Mouse (Mus musculus) stomach, embryonic 14.5 days (tissue): ENCODE data around the gene Dgka. TPM values are rescaled to one million over a fixed set of nuclear protein-coding genes. Genes with fewer than 3 reads are reported as not detected.
A peak's percentile ranks its signal among the peaks of the same experiment; 100 is the strongest.

ENCODE experiments used
- ATAC-seq: fragments of 200-750 bp; cut with Nextera tagmentation; 2 replicates; pipeline ENCODE4 v1.8.0; 2017; ENCODE audit warnings: low read depth, moderate TSS enrichment; ENCODE audit not compliant: insufficient number of reproducible peaks, insufficient read depth, low FRiP score
- H3K27ac ChIP-seq: fragments of 300-500 bp; sonication (generic); 2 replicates; pipeline ENCODE4 v1.5.1; 2014; ENCODE audit warnings: mild to moderate bottlenecking, low read length, moderate library complexity, mixed read lengths
- H3K27me3 ChIP-seq: fragments of 300-500 bp; sonication (generic); 2 replicates; pipeline ENCODE4 v1.6.1; 2014; ENCODE audit warnings: low read length, control low read depth, mixed read lengths; ENCODE audit not compliant: control insufficient read depth, insufficient read depth
- H3K36me3 ChIP-seq: fragments of 300-500 bp; sonication (generic); 2 replicates; pipeline ENCODE4 v1.6.1; 2014; ENCODE audit warnings: mild to moderate bottlenecking, control low read depth, low read length, moderate library complexity, mixed read lengths; ENCODE audit not compliant: control insufficient read depth, insufficient read depth
- H3K4me1 ChIP-seq: fragments of 300-500 bp; sonication (generic); 2 replicates; pipeline ENCODE4 v1.6.1; 2014; ENCODE audit warnings: low read length, control low read depth, mixed read lengths; ENCODE audit not compliant: control insufficient read depth, insufficient read depth
- H3K4me2 ChIP-seq: fragments of 300-500 bp; sonication (generic); replicated peaks from 2 replicates; pipeline ENCODE4 v1.6.1; 2014; ENCODE audit warnings: low read depth, low read length, control low read depth
- H3K4me3 ChIP-seq: fragments of 300-500 bp; sonication (generic); 2 replicates; pipeline ENCODE4 v1.5.1; 2014; ENCODE audit warnings: low read depth, low read length, control low read depth
- H3K9ac ChIP-seq: fragments of 300-500 bp; sonication (generic); replicated peaks from 2 replicates; pipeline ENCODE4 v1.6.1; 2014; ENCODE audit warnings: low read depth, mild to moderate bottlenecking, control low read depth, low read length, moderate library complexity, mixed read lengths
- H3K9me3 ChIP-seq: fragments of 300-500 bp; sonication (generic); 2 replicates; pipeline ENCODE4 v1.6.1; 2016; ENCODE audit warnings: low read depth, low read length, control low read depth; ENCODE audit not compliant: control insufficient read depth
- WGBS: fragments of 180-500 bp; shearing (Covaris S2); extraction: QIAGEN DNeasy Blood & Tissue Kit; methylation state at CpG from one replicate; pipeline ENCODE4 v1.1.7; 2014; 5-methylcytosine and 5-hydroxymethylcytosine counted together
- polyA plus RNA-seq: library from polyadenylated mRNA; unstranded; fragments of >200 nt; fragmentation: Nextera tagmentation; extraction: Ambion mirVana; gene quantifications from 2 replicates; pipeline ENCODE4 v1.2.1, GENCODE M21; 2014

Gene Dgka
- polyA plus RNA-seq, 1 experiment from 2014 or later, result 17.9 TPM

- whole genome bisulfite sequencing, result 28% methylated on average over 5 of the region's 5 CpGs
Observed at GRCm38 (mm10) chr10:128773685-128774084, 29.0 kb upstream of the Dgka start.

GRCm38 (mm10) chr10:128772895-128773294, 28.2 kb upstream of the Dgka start:
- Histone ChIP-seq H3K27me3 (no peaks in the 10 kb centered on the region), H3K4me2 (no peak overlapping the region), H3K4me1 (no peaks in the 10 kb centered on the region), H3K36me3 (no peaks in the 10 kb centered on the region), H3K4me3 (no peak overlapping the region), H3K9ac (no peak overlapping the region), H3K27ac (no peak overlapping the region), H3K9me3 (no peaks in the 10 kb centered on the region)
- no peak for ATAC-seq
- 72% methylated on average over 2 of the region's 2 CpGs for WGBS

More at GRCm38 (mm10) chr10:128773685-128774084, 29.0 kb upstream of the Dgka start:
- Histone ChIP-seq H3K27me3 (no peaks in the 10 kb centered on the region), H3K36me3 (no peaks in the 10 kb centered on the region), H3K4me3 (no peak overlapping the region), H3K27ac (no peak overlapping the region), H3K4me1 (peaks cover 5% of the 10 kb centered on the region; the same call in 1 of the 2 replicates), H3K4me2 (no peak overlapping the region), H3K9me3 (no peaks in the 10 kb centered on the region), H3K9ac (no peak overlapping the region)
- ATAC-seq, result no peak

GRCm38 (mm10) chr10:128748252-128748864, 3.7 kb upstream of the Dgka start:
- Histone ChIP-seq H3K27ac (peak overlapping the region; percentile 97), H3K27me3 (no peaks in the 10 kb centered on the region), H3K4me1 (peaks cover 24% of the 10 kb centered on the region), H3K4me2 (peak overlapping the region; percentile 70), H3K9me3 (no peaks in the 10 kb centered on the region), H3K9ac (peak overlapping the region; percentile 74), H3K4me3 (peak overlapping the region; percentile 84), H3K36me3 (no peaks in the 10 kb centered on the region; the same call in 1 of the 2 replicates)
- ATAC-seq, result peak; percentile 86
- WGBS, result under 1% methylated on average over 37 of the region's 37 CpGs

GRCm38 (mm10) chr10:128747646-128748251, 3.1 kb upstream of the Dgka start, which contains the start of gene Pym1:
Gene Pym1, plus strand, starts transcription at chr10:128747889.
- Histone ChIP-seq H3K4me3 (peak within 1 kb of the TSS; percentile 84), H3K4me1 (peaks cover 29% of the 10 kb centered on the region), H3K4me2 (peak within 1 kb of the TSS; percentile 70), H3K27me3 (no peaks in the 10 kb centered on the region), H3K9me3 (no peaks in the 10 kb centered on the region), H3K36me3 (no peaks in the 10 kb centered on the region; the same call in 1 of the 2 replicates), H3K27ac (peak within 1 kb of the TSS; percentile 97), H3K9ac (peak within 1 kb of the TSS; percentile 74)
- WGBS, result under 1% methylated on average over 36 of the region's 36 CpGs
- peak; percentile 77 for ATAC-seq

- Histone ChIP-seq H3K9me3 (no peaks in the 10 kb centered on the region), H3K27ac (peak overlapping the region; percentile 97), H3K9ac (peak overlapping the region; percentile 74), H3K27me3 (no peaks in the 10 kb centered on the region), H3K4me3 (peak overlapping the region; percentile 84), H3K4me2 (peak overlapping the region; percentile 62), H3K4me1 (peaks cover 29% of the 10 kb centered on the region), H3K36me3 (no peaks in the 10 kb centered on the region; the same call in 1 of the 2 replicates)
- ATAC-seq, result no peak
- 42% methylated on average over 9 of the region's 9 CpGs for WGBS
Observed at GRCm38 (mm10) chr10:128746972-128747645, 2.5 kb upstream of the Dgka start.

- no peak overlapping the region for H3K4me3 ChIP-seq
Observed at GRCm38 (mm10) chr10:128745946-128746613, 1.4 kb upstream of the Dgka start.

GRCm38 (mm10) chr10:128744211-128744610, 444 bp downstream of the Dgka start:
- WGBS, result 28% methylated on average over 8 of the region's 8 CpGs
- no peak for ATAC-seq
- no peaks in the 10 kb centered on the region for H3K9me3 ChIP-seq
- peaks cover 20% of the 10 kb centered on the region for H3K4me1 ChIP-seq
- no peaks in the 10 kb centered on the region for H3K27me3 ChIP-seq
- peak overlapping the region; percentile 55; the same call in 1 of the 2 replicates for H3K27ac ChIP-seq
- H3K36me3 ChIP-seq, result no peaks in the 10 kb centered on the region
- peak overlapping the region; percentile 63 for H3K4me3 ChIP-seq
- peak overlapping the region; percentile 57 for H3K9ac ChIP-seq
- peak overlapping the region; percentile 86 for H3K4me2 ChIP-seq

More at GRCm38 (mm10) chr10:128745946-128746613, 1.4 kb upstream of the Dgka start:
- no peak for ATAC-seq
- Histone ChIP-seq H3K36me3 (no peaks in the 10 kb centered on the region), H3K27me3 (no peaks in the 10 kb centered on the region), H3K27ac (no peak overlapping the region), H3K9ac (no peak overlapping the region), H3K4me2 (no peak overlapping the region), H3K9me3 (no peaks in the 10 kb centered on the region), H3K4me1 (peaks cover 29% of the 10 kb centered on the region)
- 90% methylated on average over 10 of the region's 10 CpGs for WGBS

- no peaks in the 10 kb centered on the region for H3K27me3 ChIP-seq
- under 1% methylated on average over 37 of the region's 37 CpGs for WGBS
- peak overlapping the region; percentile 63 for H3K4me3 ChIP-seq
- no peaks in the 10 kb centered on the region for H3K9me3 ChIP-seq
- ATAC-seq, result peak; percentile 61
- H3K4me1 ChIP-seq, result peaks cover 18% of the 10 kb centered on the region
- peak overlapping the region; percentile 57 for H3K9ac ChIP-seq
- peak overlapping the region; percentile 86 for H3K4me2 ChIP-seq
- peak overlapping the region; percentile 55; the same call in 1 of the 2 replicates for H3K27ac ChIP-seq
- H3K36me3 ChIP-seq, result no peaks in the 10 kb centered on the region
Observed at GRCm38 (mm10) chr10:128743791-128744191, 864 bp downstream of the Dgka start.
